Mouse (Mus musculus): ENCODE measurements around the gene Ankrd34c. TPM values are rescaled to one million over a fixed set of nuclear protein-coding genes. Genes with fewer than 3 reads are reported as not detected.

The Ankrd34c gene
- polyA plus RNA-seq, 1 experiment from 2014 or later = 0.04 TPM

Other genes with a start within 250 kb of the Ankrd34c start
- 0.66 and 0.75 TPM in 2 replicates for gene Minar1, start 115.3 kb downstream of the Ankrd34c start, polyA plus RNA-seq (2015; fragmentation: Nextera tagmentation; extraction: Ambion mirVana)
- gene Tmed3, start 33.4 kb downstream of the Ankrd34c start, polyA plus RNA-seq (2015; fragmentation: Nextera tagmentation; extraction: Ambion mirVana) = 37.8 and 41.9 TPM in 2 replicates
- gene Rasgrf1, start 171.4 kb upstream of the Ankrd34c start, polyA plus RNA-seq (2015; fragmentation: Nextera tagmentation; extraction: Ambion mirVana) = 0.88 and 1.3 TPM in 2 replicates

Data from midbrain, embryonic 13.5 days (tissue).